Mouse (Mus musculus): ENCODE data around the gene Hacl1.

- no peak for TF ChIP-seq CTCF (IDR thresholded peaks at IDR 0.05; ENCODE audit: extremely low read depth, insufficient read length, insufficient replicate concordance, low read depth, low read length)
- no peak for TF ChIP-seq POLR2A (IDR thresholded peaks at IDR 0.05; ENCODE audit: low read depth, low read length)
Measured at GRCm38 (mm10) chr14:31594693-31595092, 46.4 kb downstream of the Hacl1 start.

Measured in small intestine, adult 2 months (tissue).